Mouse (Mus musculus): ENCODE measurements around the gene Ttll1. TPM values are rescaled to one million over a fixed set of nuclear protein-coding genes. Genes with fewer than 3 reads are reported as not detected.
A peak's percentile ranks its signal among the peaks of the same experiment; 100 is the strongest.

The Ttll1 gene
- total RNA-seq (2021) (10 to 100 TPM in 1 of 2 experiments, 1 to 10 TPM in 1; 7.4 to 13.6 TPM), polyA plus RNA-seq (2012; rRNA removed) (4.5 and 4.7 TPM in 2 replicates)
- long read RNA-seq, transcript Ttll1-201 (12 exons, 2,060 nt), result major isoform, 21 of 22 reads
- long read RNA-seq, partial matches to known transcripts, result 0 of 22 reads
- long read RNA-seq, other reads (novel, unspliced or antisense), result 1 of 22 reads

DNA sequence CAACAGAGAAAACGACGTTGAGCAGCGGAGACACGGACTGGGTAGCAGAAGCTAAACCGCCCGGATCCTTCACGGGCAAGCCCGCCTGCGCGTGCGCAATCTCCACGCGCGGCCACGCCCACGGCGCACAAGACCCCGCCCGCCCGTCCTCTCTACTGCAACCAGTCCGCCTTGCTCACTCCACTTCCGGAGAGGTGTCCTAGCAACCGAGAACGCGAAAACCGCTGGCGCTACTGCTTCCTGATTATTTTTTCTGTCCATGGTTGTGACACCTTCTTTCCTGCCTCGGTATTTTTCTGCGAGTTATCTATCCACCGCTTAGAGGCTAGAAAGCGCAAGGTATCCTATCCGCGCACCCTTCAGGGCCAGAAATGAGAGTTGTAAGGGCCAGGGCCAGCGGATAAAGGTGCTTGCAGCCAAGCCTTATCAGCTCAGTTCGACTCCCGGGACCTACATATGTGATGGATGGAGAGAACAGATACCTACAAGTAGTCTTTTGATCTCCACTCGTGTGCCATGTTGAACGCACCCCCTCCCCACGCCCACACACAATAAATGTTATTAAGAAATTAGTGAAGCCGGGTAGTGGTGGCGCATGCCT lies at the start of gene Ttll1:
Gene Ttll1 (minus strand): TSS at position 89 of the 601 bp plus-strand sequence.
- DNase-seq, result peak; percentile 98

GRCm38 (mm10) chr15:83555161-83555974 lies 44.7 kb upstream of the Ttll1 start:
- DNase-seq, result peak; percentile 93

GRCm38 (mm10) chr15:83553831-83554230 lies 43.1 kb upstream of the Ttll1 start:
- DNase-seq, result no peak

- DNase-seq, result no peak
Measured at GRCm38 (mm10) chr15:83550137-83550536, 39.4 kb upstream of the Ttll1 start.

- DNase-seq, result no peak
Measured at GRCm38 (mm10) chr15:83547144-83547543, 36.5 kb upstream of the Ttll1 start.

GRCm38 (mm10) chr15:83546029-83546428 lies 35.3 kb upstream of the Ttll1 start:
- no peak for DNase-seq

- no peak for DNase-seq
Measured at GRCm38 (mm10) chr15:83541647-83542287, 31.1 kb upstream of the Ttll1 start.

- peak; percentile 72 for DNase-seq
Measured at GRCm38 (mm10) chr15:83539905-83540304, 29.2 kb upstream of the Ttll1 start.

DNA sequence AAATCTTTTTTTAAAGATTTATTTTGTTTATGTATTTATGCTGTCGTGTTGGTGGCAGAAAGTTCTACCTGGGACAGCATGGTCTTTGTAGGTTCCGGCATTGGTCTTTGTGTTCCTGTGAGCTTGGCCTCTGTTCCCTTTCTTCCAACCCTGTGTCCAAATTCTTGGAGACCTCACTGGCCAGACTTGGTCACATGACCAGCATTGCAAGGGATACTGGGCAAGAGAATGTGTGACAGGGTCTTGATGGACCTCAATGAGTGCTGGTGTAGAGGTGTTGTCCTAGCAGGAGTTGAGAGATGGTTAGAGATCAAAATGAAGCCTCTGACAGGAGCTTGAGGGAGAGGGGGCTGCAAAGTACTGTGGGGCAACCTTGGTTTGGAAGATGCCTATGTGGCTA lies 28.2 kb upstream of the Ttll1 start:
- DNase-seq, result no peak

GRCm38 (mm10) chr15:83535890-83536231 lies 25.2 kb upstream of the Ttll1 start:
- DNase-seq, result no peak

- DNase-seq, result peak; percentile 58
Measured at GRCm38 (mm10) chr15:83534960-83535889, 24.5 kb upstream of the Ttll1 start.

GRCm38 (mm10) chr15:83532606-83533005 lies 21.9 kb upstream of the Ttll1 start:
- no peak for DNase-seq

DNA sequence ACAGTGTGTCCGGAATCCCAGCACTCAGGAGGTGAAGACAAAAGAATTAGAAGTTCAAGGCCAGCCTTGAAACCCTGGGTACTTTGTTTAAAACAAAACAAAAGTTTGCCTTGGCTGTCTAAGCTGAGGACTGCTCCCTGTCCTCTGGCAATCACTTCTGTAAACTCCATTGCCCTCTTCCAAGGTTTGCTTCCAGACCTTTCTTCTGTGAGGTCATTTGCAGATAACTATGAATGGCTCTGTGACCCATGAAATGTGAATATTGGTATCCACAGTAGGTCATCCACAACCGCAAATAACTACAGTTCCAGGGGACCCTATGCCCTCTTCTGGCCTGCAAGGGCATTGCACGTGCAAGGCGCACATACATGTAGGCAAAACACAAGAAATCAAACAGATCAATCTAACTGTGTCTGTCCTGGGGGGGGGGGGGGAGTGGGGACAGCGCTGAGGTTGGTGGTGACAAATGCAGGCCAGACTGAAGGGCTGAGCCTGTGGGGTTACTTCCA lies 21.3 kb upstream of the Ttll1 start:
- DNase-seq, result no peak

DNA sequence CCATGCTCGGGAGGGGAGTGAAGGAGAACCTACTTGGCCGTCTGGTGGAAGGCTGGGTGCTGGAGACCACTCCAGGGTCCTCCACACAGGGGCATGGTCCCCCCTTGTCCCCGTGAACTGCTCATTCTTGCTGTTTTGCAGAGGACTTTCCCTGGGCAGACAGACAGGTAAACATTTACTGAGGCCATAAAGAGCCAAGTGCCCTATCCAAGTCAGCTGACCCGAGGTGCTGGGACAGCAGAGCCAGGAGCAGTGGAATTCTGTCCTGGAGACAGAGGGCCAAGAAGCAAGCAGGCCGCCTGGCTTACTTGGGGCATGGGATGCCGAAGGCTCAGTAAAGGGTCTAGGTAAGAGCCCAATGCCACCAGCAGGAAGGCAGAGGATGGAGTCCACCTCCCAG lies 20.0 kb upstream of the Ttll1 start:
- DNase-seq, result no peak

DNA sequence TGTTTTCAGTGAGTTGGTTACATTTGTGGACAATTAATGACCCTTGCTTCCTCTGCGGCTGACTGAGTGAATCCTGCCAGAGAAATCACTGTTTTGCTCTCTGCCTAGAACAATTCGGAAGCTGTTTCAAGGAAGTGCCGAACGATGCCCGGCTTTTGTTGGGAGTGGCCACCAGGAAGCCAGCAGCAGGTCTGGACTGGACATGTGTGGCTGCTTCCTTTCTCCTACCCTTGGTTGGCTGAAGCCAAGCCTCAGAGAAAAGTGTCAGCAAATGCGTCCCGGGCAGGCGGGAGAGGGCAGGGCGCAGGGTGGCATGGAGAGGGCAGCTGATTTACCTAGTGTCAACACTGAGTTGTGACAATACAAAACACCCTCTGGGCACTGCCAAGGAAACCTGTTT lies 19.5 kb upstream of the Ttll1 start:
- peak; percentile 54 for DNase-seq

- peak; percentile 54 for DNase-seq
Measured at GRCm38 (mm10) chr15:83529765-83530164, 19.1 kb upstream of the Ttll1 start.

GRCm38 (mm10) chr15:83528892-83529291 lies 18.2 kb upstream of the Ttll1 start:
- no peak for DNase-seq

DNA sequence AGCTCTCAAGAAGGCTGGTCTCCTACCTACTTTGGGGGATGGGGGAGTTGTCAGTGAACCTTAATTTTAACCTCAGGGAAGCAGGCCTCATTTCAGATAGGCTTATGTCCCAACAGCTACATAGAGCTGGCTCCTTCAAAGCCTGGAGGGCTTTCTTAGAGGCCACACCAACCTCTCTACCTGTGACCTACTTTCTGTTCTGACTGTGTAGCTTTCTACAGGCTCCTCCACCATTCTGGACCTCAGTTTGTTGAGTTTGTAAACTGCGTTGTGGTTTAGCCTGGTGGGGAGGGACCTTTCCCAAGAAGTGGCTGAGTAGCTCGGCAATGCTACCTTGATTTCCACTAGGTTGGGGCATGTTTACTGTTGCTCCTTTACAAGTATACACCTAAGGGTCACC lies 17.1 kb upstream of the Ttll1 start:
- no peak for DNase-seq

DNA sequence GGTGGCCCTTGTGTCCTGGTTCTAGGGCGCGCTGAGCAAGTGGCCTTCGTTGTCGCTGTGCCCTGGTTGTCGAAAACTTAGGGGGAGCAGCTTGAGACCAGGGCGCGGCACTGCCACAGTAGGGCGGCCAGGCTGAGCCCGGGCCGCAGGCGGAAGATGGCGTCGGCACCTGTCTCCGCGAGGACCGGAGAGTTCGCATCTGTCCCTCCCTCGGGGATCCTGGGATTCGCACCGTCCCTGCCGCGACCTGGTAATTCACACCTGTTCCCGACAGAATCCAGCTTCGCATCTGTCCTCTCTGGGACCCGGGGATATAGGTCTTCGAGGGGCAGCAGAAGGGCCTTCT lies 16.4 kb upstream of the Ttll1 start:
- DNase-seq, result no peak

DNA sequence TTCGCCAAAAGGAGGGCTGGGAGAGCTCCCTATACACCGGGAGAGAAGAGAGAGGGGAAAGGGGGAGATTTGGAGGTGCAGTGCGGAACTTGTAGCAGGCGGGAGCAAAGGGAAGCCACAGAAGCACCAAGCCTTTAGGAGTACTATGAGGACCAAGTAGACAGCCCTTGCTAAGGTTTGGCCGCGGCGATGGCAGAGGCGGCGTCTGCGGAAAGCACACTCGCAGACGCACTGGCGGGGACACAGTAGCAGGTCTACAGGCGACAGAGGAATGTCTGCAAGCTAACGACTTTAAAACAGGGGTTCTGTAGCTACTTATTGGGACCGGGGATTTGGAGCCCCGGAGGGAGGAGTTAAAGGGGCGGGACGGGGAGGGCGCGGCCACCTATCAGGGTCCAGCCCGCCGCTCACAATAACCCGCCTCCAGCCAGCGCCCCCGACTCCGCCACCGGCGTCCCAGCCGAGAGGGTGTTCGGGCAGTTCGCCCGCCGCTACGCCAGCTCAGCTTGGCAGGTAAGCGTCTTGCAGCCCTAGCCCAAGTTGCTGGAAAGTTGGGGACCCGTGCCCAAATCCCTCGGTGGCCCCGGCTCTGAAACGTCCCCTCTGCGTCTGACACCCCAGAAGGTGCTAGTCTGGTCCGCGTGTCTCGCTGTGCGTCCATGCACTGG lies 15.9 kb upstream of the Ttll1 start, which contains the start of gene Bik:
Gene Bik (plus strand): TSS at position 439 of the 668 bp plus-strand sequence.
- DNase-seq, result peak; percentile 76

DNA sequence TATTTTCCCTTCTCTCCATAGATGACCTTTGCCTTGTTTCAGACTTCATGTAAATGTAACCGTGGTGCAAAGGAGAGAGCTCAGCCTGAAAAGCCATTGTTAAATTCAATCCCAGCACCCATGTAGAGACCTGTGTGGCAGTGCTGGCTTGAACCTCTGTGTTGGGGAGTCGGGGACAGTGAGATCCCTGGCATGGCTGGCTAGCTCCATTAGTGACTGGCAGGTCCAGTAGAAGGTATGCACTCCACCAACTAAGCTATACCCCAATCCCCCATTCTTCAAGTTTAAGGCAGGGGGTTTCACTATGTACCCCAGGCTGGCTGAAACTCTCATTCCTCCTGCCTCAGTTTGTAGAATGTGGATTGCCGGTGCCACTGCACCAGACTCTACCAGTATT lies 13.6 kb upstream of the Ttll1 start:
- DNase-seq, result no peak

All from adrenal gland, adult 2 months (tissue).